Comparison of ENCODE assay signal across 10 mouse cellular contexts in genomic region chr10:86491316-86492088, GRCm38 (mm10). TPM values are rescaled to one million over a fixed set of nuclear protein-coding genes. Genes with fewer than 3 reads are reported as not detected.
DNase-seq lines count a peak whose midpoint lies in the region; ATAC-seq and TF ChIP-seq lines count a peak whose summit lies in the region.
"Had no signal": no experiment of that assay in that cellular context is flagged by ENCODE, and none has a peak within 500 bp of the region (broad histone marks: within the 10 kb centered on the region; RNA-seq: fewer than 3 reads in every experiment).

No protein-coding gene starts in this region.

- WGBS in heart, embryonic 10.5 days: 40% methylated on average over 3 of the region's 3 CpGs
- WGBS in forebrain, embryonic 12.5 days: 11% methylated on average over 3 of the region's 3 CpGs
- WGBS in limb, embryonic 14.5 days: 23% methylated on average over 3 of the region's 3 CpGs

- H3K4me2 ChIP-seq in forebrain, embryonic 12.5 days: peak overlapping the region; percentile 55
- H3K4me2 ChIP-seq in limb, embryonic 14.5 days (replicated peaks; ENCODE audit: low read depth, low read length, severe bottlenecking): peak overlapping the region; percentile 42
- H3K4me2 ChIP-seq: liver, embryonic 13.5 days had no signal

- peak; percentile 46 for DNase-seq in heart, embryonic 10.5 days (ENCODE audit: low spot score)
- DNase-seq in heart, postnatal 36 days: no peak
- DNase-seq in MN1 (ENCODE audit: low spot score): peak; percentile 29
- DNase-seq in limb, embryonic 14.5 days (ENCODE audit: low spot score): no peak
- no peak for DNase-seq in thymus, postnatal 14 days
- no peak for DNase-seq in adrenal gland, postnatal 10 days
- DNase-seq: adrenal gland, adult 2 months; liver, embryonic 13.5 days had no signal

- no peak for TF ChIP-seq POLR2A in limb, embryonic 14.5 days (IDR thresholded peaks at IDR 0.05; ENCODE audit: borderline replicate concordance, extremely low read depth, insufficient read depth, insufficient read length)

- H3K9ac ChIP-seq in forebrain, embryonic 12.5 days: peak overlapping the region; percentile 61
- H3K9ac ChIP-seq in limb, embryonic 14.5 days (ENCODE audit: low read depth, low read length, severe bottlenecking): peak overlapping the region; percentile 36
- H3K9ac ChIP-seq: liver, embryonic 13.5 days had no signal

- H3K4me3 ChIP-seq in heart, embryonic 10.5 days: no peak overlapping the region
- H3K4me3 ChIP-seq in forebrain, embryonic 12.5 days (replicated peaks): peak overlapping the region; percentile 37
- H3K4me3 ChIP-seq in limb, embryonic 14.5 days (replicated peaks; ENCODE audit: low read length): peak overlapping the region; percentile 10; the same call in 1 of the 2 replicates
- H3K4me3 ChIP-seq: liver, embryonic 13.5 days had no signal

- ATAC-seq in forebrain, embryonic 12.5 days (ENCODE audit: low FRiP score): peak; percentile 88
- ATAC-seq in limb, embryonic 14.5 days (ENCODE audit: low FRiP score, low read depth): peak; percentile 83
- no peak for ATAC-seq in activated CD4-positive, CD25-positive, alpha-beta regulatory T cell, adult 4 months

- H3K9me3 ChIP-seq in heart, embryonic 10.5 days: no peaks in the 10 kb centered on the region
- no peaks in the 10 kb centered on the region for H3K9me3 ChIP-seq in forebrain, embryonic 12.5 days
- no peaks in the 10 kb centered on the region for H3K9me3 ChIP-seq in limb, embryonic 14.5 days (ENCODE audit: control insufficient read depth, low read length)
- H3K9me3 ChIP-seq: liver, embryonic 13.5 days had no signal

- intact Hi-C loops in heart, postnatal 36 days (cut with DNase I): no loop called here

- no peaks in the 10 kb centered on the region for H3K36me3 ChIP-seq in heart, embryonic 10.5 days
- no peaks in the 10 kb centered on the region for H3K36me3 ChIP-seq in forebrain, embryonic 12.5 days (replicated peaks)
- no peaks in the 10 kb centered on the region for H3K36me3 ChIP-seq in limb, embryonic 14.5 days (ENCODE audit: control insufficient read depth, insufficient read depth, low read length)
- H3K36me3 ChIP-seq: liver, embryonic 13.5 days had no signal

- peaks cover 7% of the 10 kb centered on the region for H3K4me1 ChIP-seq in heart, embryonic 10.5 days
- H3K4me1 ChIP-seq in forebrain, embryonic 12.5 days: peaks cover 20% of the 10 kb centered on the region
- 0 out of 2 replicates have a peak, but pooled peaks cover 5% of the 10 kb centered on the region for H3K4me1 ChIP-seq in limb, embryonic 14.5 days (ENCODE audit: control insufficient read depth, insufficient read depth, low read length)
- H3K4me1 ChIP-seq: liver, embryonic 13.5 days had no signal

- peak overlapping the region; percentile 42; the same call in 1 of the 2 replicates for H3K27ac ChIP-seq in heart, embryonic 10.5 days
- H3K27ac ChIP-seq in forebrain, embryonic 12.5 days: peak overlapping the region; percentile 79
- 0 out of 2 replicates have a peak overlapping the region, but pooled peaks have one; percentile 13 for H3K27ac ChIP-seq in limb, embryonic 14.5 days (replicated peaks; ENCODE audit: low read depth, low read length)
- H3K27ac ChIP-seq: liver, embryonic 13.5 days had no signal

- no peaks in the 10 kb centered on the region for H3K27me3 ChIP-seq in heart, embryonic 10.5 days (ENCODE audit: insufficient read depth, poor library complexity, severe bottlenecking)
- no peaks in the 10 kb centered on the region for H3K27me3 ChIP-seq in forebrain, embryonic 12.5 days
- H3K27me3 ChIP-seq in limb, embryonic 14.5 days (ENCODE audit: control insufficient read depth, insufficient read depth, low read length): no peaks in the 10 kb centered on the region
- H3K27me3 ChIP-seq: liver, embryonic 13.5 days had no signal

RNA-seq across cellular contexts. Expression of gene Syn3, which starts 7.2 kb away (rescaled TPM):
- polyA plus RNA-seq in heart, embryonic 10.5 days (2016; fragmentation: Nextera tagmentation; extraction: Ambion mirVana): 1.2 TPM in 2 replicates
- total RNA-seq in heart, postnatal 36 days (2021): under 1 TPM; 0.22 to 0.39 TPM
- polyA plus RNA-seq in forebrain, embryonic 12.5 days (2016; fragmentation: Nextera tagmentation; extraction: Ambion mirVana): 9.2 and 9.6 TPM in 2 replicates
- polyA plus RNA-seq in limb, embryonic 14.5 days (2012; rRNA removed): 1.6 and 1.9 TPM in 2 replicates
- 2.0 and 2.9 TPM in 2 replicates for polyA plus RNA-seq in limb, embryonic 14.5 days (2014; fragmentation: Nextera tagmentation; extraction: Ambion mirVana)
- polyA plus RNA-seq in activated CD4-positive, CD25-positive, alpha-beta regulatory T cell, adult 4 months (2017; shearing (Covaris generic)): under 1 TPM in 1 of 2 experiments, not detected in 1; 0.26 TPM
- 1 to 10 TPM; 2.9 to 3.8 TPM for total RNA-seq in adrenal gland, postnatal 10 days (2021)

Comparison
In these comparisons a context has a peak if more than half of its experiments do, and no peak if none do; other contexts are left out.
1. DNase-seq: peak in heart, embryonic 10.5 days (single experiment) and MN1 (single experiment); none in heart, postnatal 36 days (0 of 2), limb, embryonic 14.5 days (single experiment), thymus, postnatal 14 days (single experiment) and adrenal gland, postnatal 10 days (single experiment).
2. H3K27ac ChIP-seq: peak in every context shown above with its lines; median percentile 79 in forebrain, embryonic 12.5 days; 42 in heart, embryonic 10.5 days; 13 in limb, embryonic 14.5 days.